Mouse (Mus musculus) embryonic facial prominence, embryonic 10.5 days (tissue): ENCODE measurements around the gene Camk2d. TPM values are rescaled to one million over a fixed set of nuclear protein-coding genes. Genes with fewer than 3 reads are reported as not detected.

Experiments used
- DNase-seq: peaks from one replicate; pipeline ENCODE4 v3.0.0-alpha.2; 2017; ENCODE audit warnings: low spot score
- H3K27ac ChIP-seq: fragments of 300-500 bp; sonication (generic); replicated peaks from 2 replicates; pipeline ENCODE4 v1.5.1; 2016; ENCODE audit warnings: mild to moderate bottlenecking
- H3K27me3 ChIP-seq: fragments of 300-500 bp; sonication (generic); replicated peaks from 2 replicates; pipeline ENCODE4 v1.6.1; 2016; ENCODE audit warnings: low read depth, mild to moderate bottlenecking; ENCODE audit not compliant: poor library complexity, severe bottlenecking
- H3K36me3 ChIP-seq: fragments of 300-500 bp; sonication (generic); replicated peaks from 2 replicates; pipeline ENCODE4 v1.6.1; 2016; ENCODE audit warnings: mild to moderate bottlenecking, moderate library complexity
- H3K4me1 ChIP-seq: fragments of 300-500 bp; sonication (generic); 2 replicates; pipeline ENCODE4 v1.6.1; 2016
- H3K4me3 ChIP-seq: fragments of 300-500 bp; sonication (generic); 2 replicates; pipeline ENCODE4 v1.5.1; 2016; ENCODE audit warnings: mild to moderate bottlenecking, moderate library complexity
- H3K9me3 ChIP-seq: fragments of 300-500 bp; sonication (generic); 2 replicates; pipeline ENCODE4 v1.6.1; 2016; ENCODE audit warnings: mild to moderate bottlenecking
- WGBS: fragments of 180-500 bp; shearing (Covaris S2); methylation state at CpG from one replicate; pipeline ENCODE4 v1.1.7; 2016; 5-methylcytosine and 5-hydroxymethylcytosine counted together
- polyA plus RNA-seq: library from polyadenylated mRNA; unstranded; fragments of >200 nt; fragmentation: Nextera tagmentation; extraction: Ambion mirVana; gene quantifications from 2 replicates; pipeline ENCODE4 v1.2.1, GENCODE M21; 2016

The Camk2d gene
- 12.3 and 13.7 TPM in 2 replicates for polyA plus RNA-seq

- DNase-seq = peak; percentile 97
- peaks cover 14% of the 10 kb centered on the region for H3K4me1 ChIP-seq
- under 1% methylated on average over 16 of the region's 16 CpGs for WGBS
- H3K4me3 ChIP-seq = peak within 1 kb of the TSS; percentile 78
- peak within 1 kb of the TSS; percentile 91 for H3K27ac ChIP-seq
- H3K36me3 ChIP-seq = no peaks in the 10 kb centered on the region
- H3K9me3 ChIP-seq = no peaks in the 10 kb centered on the region
- H3K27me3 ChIP-seq = no peaks in the 10 kb centered on the region
Observed at GRCm38 (mm10) chr3:126596086-126596485, at the start of gene Camk2d. TSS of gene Camk2d (plus strand) at chr3:126596302.

GRCm38 (mm10) chr3:126547941-126548340 is 48.2 kb upstream of the Camk2d start:
- no peak for DNase-seq

GRCm38 (mm10) chr3:126563646-126564045 is 32.5 kb upstream of the Camk2d start:
- Histone ChIP-seq H3K36me3 (no peaks in the 10 kb centered on the region), H3K9me3 (no peaks in the 10 kb centered on the region), H3K4me3 (no peak overlapping the region), H3K4me1 (peaks cover 5% of the 10 kb centered on the region; the same call in 1 of the 2 replicates), H3K27ac (no peak overlapping the region), H3K27me3 (no peaks in the 10 kb centered on the region)
- no peak for DNase-seq
- WGBS = 66% methylated on average over 2 of the region's 2 CpGs

More at GRCm38 (mm10) chr3:126547941-126548340, 48.2 kb upstream of the Camk2d start:
- H3K9me3 ChIP-seq = no peaks in the 10 kb centered on the region
- H3K4me1 ChIP-seq = no peaks in the 10 kb centered on the region
- H3K27me3 ChIP-seq = no peaks in the 10 kb centered on the region
- no peaks in the 10 kb centered on the region for H3K36me3 ChIP-seq
- H3K4me3 ChIP-seq = no peak overlapping the region
- no peak overlapping the region for H3K27ac ChIP-seq

- WGBS = 96% methylated on average over 1 of the region's 1 CpGs
- DNase-seq = no peak
- Histone ChIP-seq H3K27ac (no peak overlapping the region), H3K9me3 (no peaks in the 10 kb centered on the region), H3K36me3 (no peaks in the 10 kb centered on the region), H3K27me3 (no peaks in the 10 kb centered on the region), H3K4me1 (no peaks in the 10 kb centered on the region), H3K4me3 (no peak overlapping the region)
Observed at GRCm38 (mm10) chr3:126570628-126571027, 25.5 kb upstream of the Camk2d start.

- Histone ChIP-seq H3K9me3 (no peaks in the 10 kb centered on the region), H3K27me3 (no peaks in the 10 kb centered on the region), H3K27ac (no peak overlapping the region), H3K36me3 (no peaks in the 10 kb centered on the region), H3K4me3 (no peak overlapping the region), H3K4me1 (no peaks in the 10 kb centered on the region)
- DNase-seq = no peak
- WGBS = 66% methylated on average over 5 of the region's 5 CpGs
Observed at GRCm38 (mm10) chr3:126572915-126573314, 23.2 kb upstream of the Camk2d start.

GRCm38 (mm10) chr3:126575927-126576326 is 20.2 kb upstream of the Camk2d start:
- Histone ChIP-seq H3K36me3 (no peaks in the 10 kb centered on the region), H3K4me3 (no peak overlapping the region), H3K4me1 (no peaks in the 10 kb centered on the region), H3K9me3 (no peaks in the 10 kb centered on the region), H3K27ac (no peak overlapping the region), H3K27me3 (no peaks in the 10 kb centered on the region)
- DNase-seq = peak; percentile 12
- 52% methylated on average over 2 of the region's 2 CpGs for WGBS

GRCm38 (mm10) chr3:126586134-126586533 is 10.0 kb upstream of the Camk2d start:
- Histone ChIP-seq H3K36me3 (no peaks in the 10 kb centered on the region), H3K27me3 (no peaks in the 10 kb centered on the region), H3K4me1 (no peaks in the 10 kb centered on the region), H3K27ac (no peak overlapping the region), H3K9me3 (no peaks in the 10 kb centered on the region), H3K4me3 (no peak overlapping the region)
- DNase-seq = no peak
- WGBS = 92% methylated on average over 3 of the region's 3 CpGs

- Histone ChIP-seq H3K27me3 (no peaks in the 10 kb centered on the region), H3K9me3 (no peaks in the 10 kb centered on the region), H3K36me3 (no peaks in the 10 kb centered on the region), H3K4me1 (no peaks in the 10 kb centered on the region), H3K4me3 (no peak overlapping the region), H3K27ac (no peak overlapping the region)
- no peak for DNase-seq
- 87% methylated on average over 3 of the region's 3 CpGs for WGBS
Observed at GRCm38 (mm10) chr3:126587477-126587876, 8.6 kb upstream of the Camk2d start.

GRCm38 (mm10) chr3:126589556-126589955 is 6.5 kb upstream of the Camk2d start:
- Histone ChIP-seq H3K36me3 (no peaks in the 10 kb centered on the region), H3K27me3 (no peaks in the 10 kb centered on the region), H3K9me3 (no peaks in the 10 kb centered on the region), H3K4me3 (no peak overlapping the region), H3K27ac (no peak overlapping the region), H3K4me1 (no peaks in the 10 kb centered on the region)
- no peak for DNase-seq
- WGBS = 91% methylated on average over 7 of the region's 7 CpGs

- H3K4me1 ChIP-seq = peaks cover 14% of the 10 kb centered on the region
- H3K27ac ChIP-seq = peak overlapping the region; percentile 91
- peak overlapping the region; percentile 78; the same call in 1 of the 2 replicates for H3K4me3 ChIP-seq
- no peaks in the 10 kb centered on the region for H3K9me3 ChIP-seq
- no peaks in the 10 kb centered on the region for H3K27me3 ChIP-seq
- no peaks in the 10 kb centered on the region for H3K36me3 ChIP-seq
- 82% methylated on average over 4 of the region's 4 CpGs for WGBS
- no peak for DNase-seq
Observed at GRCm38 (mm10) chr3:126595456-126595855, 646 bp upstream of the Camk2d start.

GRCm38 (mm10) chr3:126596491-126597160 is 524 bp downstream of the Camk2d start:
- Histone ChIP-seq H3K4me3 (peak overlapping the region; percentile 78), H3K36me3 (no peaks in the 10 kb centered on the region; the same call in 1 of the 2 replicates), H3K9me3 (no peaks in the 10 kb centered on the region), H3K27me3 (no peaks in the 10 kb centered on the region), H3K4me1 (peaks cover 14% of the 10 kb centered on the region), H3K27ac (peak overlapping the region; percentile 91)
- peak; percentile 91 for DNase-seq
- WGBS = under 1% methylated on average over 65 of the region's 69 CpGs

- H3K27me3 ChIP-seq = no peaks in the 10 kb centered on the region
- WGBS = under 1% methylated on average over 51 of the region's 51 CpGs
- peak overlapping the region; percentile 78 for H3K4me3 ChIP-seq
- peak overlapping the region; percentile 91 for H3K27ac ChIP-seq
- no peaks in the 10 kb centered on the region; the same call in 1 of the 2 replicates for H3K36me3 ChIP-seq
- no peaks in the 10 kb centered on the region for H3K9me3 ChIP-seq
- no peak for DNase-seq
- H3K4me1 ChIP-seq = peaks cover 14% of the 10 kb centered on the region
Observed at GRCm38 (mm10) chr3:126597161-126597595, 1.1 kb downstream of the Camk2d start.

- peak overlapping the region; percentile 91 for H3K27ac ChIP-seq
- DNase-seq = no peak
Observed at GRCm38 (mm10) chr3:126597596-126598328, 1.7 kb downstream of the Camk2d start.

More at GRCm38 (mm10) chr3:126597596-126598328, 1.7 kb downstream of the Camk2d start:
- Histone ChIP-seq H3K36me3 (no peaks in the 10 kb centered on the region; the same call in 1 of the 2 replicates), H3K4me3 (peak overlapping the region; percentile 78), H3K4me1 (peaks cover 14% of the 10 kb centered on the region), H3K27me3 (no peaks in the 10 kb centered on the region), H3K9me3 (no peaks in the 10 kb centered on the region)
- WGBS = under 1% methylated on average over 29 of the region's 29 CpGs
